Mouse (Mus musculus) E14TG2a.4 (cell line): Measurements from ENCODE around the gene Zmpste24.
"Not testable (repeated sequence)": the region's sequence is repeated elsewhere in the genome, so short reads cannot be mapped to it uniquely, and the experiment has no call there.

Source experiments
- H3K27me3 ChIP-seq: 2 replicates; pipeline ENCODE4 v1.6.1; 2014; ENCODE audit warnings: low read length, control low read depth; ENCODE audit not compliant: insufficient read depth
- H3K36me3 ChIP-seq: 2 replicates; pipeline ENCODE4 v1.6.1; 2014; ENCODE audit warnings: low read length, control low read depth; ENCODE audit not compliant: insufficient read depth
- H3K4me1 ChIP-seq: replicated peaks from 2 replicates; pipeline ENCODE4 v1.6.1; 2014; ENCODE audit warnings: low read depth, low read length, control low read depth
- H3K4me3 ChIP-seq: replicated peaks from 2 replicates; pipeline ENCODE4 v1.5.1; 2014; ENCODE audit warnings: mild to moderate bottlenecking, low read length
- H3K9me3 ChIP-seq: 2 replicates; pipeline ENCODE4 v1.6.1; 2014; ENCODE audit warnings: low read length, control low read depth
- CTCF ChIP-seq: conservative IDR thresholded peaks from 2 replicates; pipeline ENCODE4 v1.5.1; 2014; ENCODE audit warnings: low read length
- NANOG ChIP-seq: IDR thresholded peaks from 2 replicates; pipeline ENCODE4 v1.6.1; 2014; ENCODE audit warnings: borderline replicate concordance, low read length, mixed read lengths
- POU5F1 ChIP-seq: IDR thresholded peaks from 2 replicates; pipeline ENCODE4 v1.6.1; 2014; ENCODE audit warnings: low read length, borderline replicate concordance

The Zmpste24 gene

GRCm38 (mm10) chr4:121065336-121065735 is 32.7 kb downstream of the Zmpste24 start:
- Histone ChIP-seq H3K9me3 (no peaks in the 10 kb centered on the region), H3K4me1 (peaks cover 7% of the 10 kb centered on the region; the same call in 1 of the 2 replicates)

GRCm38 (mm10) chr4:121059218-121059617 is 38.8 kb downstream of the Zmpste24 start:
- not testable (repeated sequence) for H3K4me3 ChIP-seq, H3K27me3 ChIP-seq, H3K9me3 ChIP-seq
- H3K4me1 ChIP-seq, result peaks cover 11% of the 10 kb centered on the region
- peaks cover 55% of the 10 kb centered on the region for H3K36me3 ChIP-seq

More at GRCm38 (mm10) chr4:121065336-121065735, 32.7 kb downstream of the Zmpste24 start:
- H3K36me3 ChIP-seq, result peaks cover 66% of the 10 kb centered on the region
- H3K4me3 ChIP-seq, result no peak overlapping the region
- TF ChIP-seq NANOG (no peak), POU5F1 (no peak), CTCF (no peak)
- no peaks in the 10 kb centered on the region for H3K27me3 ChIP-seq

GRCm38 (mm10) chr4:121057032-121057431 is 41.0 kb downstream of the Zmpste24 start:
- H3K4me1 ChIP-seq, result peaks cover 22% of the 10 kb centered on the region

GRCm38 (mm10) chr4:121056342-121056741 is 41.7 kb downstream of the Zmpste24 start:
- peaks cover 46% of the 10 kb centered on the region for H3K36me3 ChIP-seq
- no peak overlapping the region for H3K4me3 ChIP-seq
- peaks cover 19% of the 10 kb centered on the region for H3K27me3 ChIP-seq
- peaks cover 28% of the 10 kb centered on the region for H3K4me1 ChIP-seq
- TF ChIP-seq NANOG, result no peak
- TF ChIP-seq CTCF, result peak; percentile 93
- no peaks in the 10 kb centered on the region for H3K9me3 ChIP-seq

More at GRCm38 (mm10) chr4:121057032-121057431, 41.0 kb downstream of the Zmpste24 start:
- H3K36me3 ChIP-seq, result peaks cover 46% of the 10 kb centered on the region
- H3K9me3 ChIP-seq, result no peaks in the 10 kb centered on the region
- H3K27me3 ChIP-seq, result peaks cover 13% of the 10 kb centered on the region
- no peak overlapping the region for H3K4me3 ChIP-seq
- TF ChIP-seq CTCF (no peak), NANOG (no peak), POU5F1 (no peak)

GRCm38 (mm10) chr4:121052454-121053323 is 45.4 kb downstream of the Zmpste24 start:
- Histone ChIP-seq H3K4me3 (peak overlapping the region; percentile 62), H3K9me3 (no peaks in the 10 kb centered on the region), H3K36me3 (peaks cover 40% of the 10 kb centered on the region), H3K4me1 (peaks cover 28% of the 10 kb centered on the region), H3K27me3 (peaks cover 19% of the 10 kb centered on the region)
- TF ChIP-seq POU5F1 (no peak), CTCF (no peak), NANOG (no peak)

- TF ChIP-seq NANOG (no peak), POU5F1 (no peak), CTCF (no peak)
- Histone ChIP-seq H3K4me1 (peaks cover 28% of the 10 kb centered on the region), H3K36me3 (peaks cover 40% of the 10 kb centered on the region), H3K9me3 (no peaks in the 10 kb centered on the region), H3K27me3 (peaks cover 19% of the 10 kb centered on the region), H3K4me3 (peak overlapping the region; percentile 62; the same call in 1 of the 2 replicates)
Observed at GRCm38 (mm10) chr4:121051863-121052262, 46.2 kb downstream of the Zmpste24 start.

- TF ChIP-seq CTCF (no peak), POU5F1 (no peak), NANOG (no peak)
- Histone ChIP-seq H3K36me3 (peaks cover 17% of the 10 kb centered on the region), H3K4me1 (peaks cover 62% of the 10 kb centered on the region), H3K4me3 (peak overlapping the region; percentile 39; the same call in 1 of the 2 replicates), H3K27me3 (peaks cover 28% of the 10 kb centered on the region), H3K9me3 (no peaks in the 10 kb centered on the region)
Observed at GRCm38 (mm10) chr4:121042946-121043345, 55.1 kb downstream of the Zmpste24 start.

GRCm38 (mm10) chr4:121042472-121042871 is 55.6 kb downstream of the Zmpste24 start:
- TF ChIP-seq NANOG (no peak), CTCF (no peak), POU5F1 (no peak)

More at GRCm38 (mm10) chr4:121042472-121042871, 55.6 kb downstream of the Zmpste24 start:
- Histone ChIP-seq H3K4me1 (peaks cover 62% of the 10 kb centered on the region), H3K9me3 (no peaks in the 10 kb centered on the region), H3K36me3 (peaks cover 17% of the 10 kb centered on the region), H3K4me3 (peak overlapping the region; percentile 39; the same call in 1 of the 2 replicates), H3K27me3 (peaks cover 31% of the 10 kb centered on the region)
